Mouse (Mus musculus) stomach, postnatal 0 days (tissue): ENCODE results near the gene Gphb5.

Experiments
- CTCF ChIP-seq: IDR thresholded peaks from 2 replicates; pipeline ENCODE4 v1.5.1; 2016; ENCODE audit warnings: antibody characterized with exemption, low read depth, mild to moderate bottlenecking, moderate library complexity
- EP300 ChIP-seq: optimal IDR thresholded peaks from 2 replicates; pipeline ENCODE3; 2016; ENCODE audit warnings: antibody characterized with exemption

DNA sequence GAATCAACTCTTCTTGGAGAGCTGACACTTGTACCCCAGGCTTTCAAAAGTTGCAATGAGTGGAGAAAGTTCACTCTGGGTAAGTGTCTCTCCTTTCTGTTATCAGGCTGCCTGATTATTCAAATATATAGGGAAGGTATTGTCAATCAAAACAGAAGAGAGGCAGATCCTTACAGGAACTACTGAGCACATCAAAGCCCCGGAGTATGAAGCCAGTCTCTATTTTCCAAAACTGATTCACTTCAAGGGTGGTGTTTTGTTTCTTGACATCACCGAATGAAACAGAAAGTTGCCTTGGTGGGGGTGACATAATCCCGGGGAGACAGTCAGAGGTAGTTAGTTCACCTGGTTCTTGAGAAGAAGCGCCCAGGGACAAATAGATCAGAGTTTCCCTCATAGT is at the start of gene Gphb5:
- no peak for TF ChIP-seq CTCF
- TF ChIP-seq EP300, result no peak
